Mouse (Mus musculus) T-cell, adult 2 months (primary cell): ENCODE measurements around the gene Renbp.

ENCODE experiments used
- DNase-seq: peaks from one replicate; pipeline ENCODE4 v3.0.0; 2022; ENCODE audit warnings: low spot score

The Renbp gene

GRCm38 (mm10) chrX:73921285-73921822 is 9.3 kb downstream of the Renbp start:
- no peak for DNase-seq

GRCm38 (mm10) chrX:73918631-73919030 is 12.0 kb downstream of the Renbp start:
- DNase-seq: no peak

GRCm38 (mm10) chrX:73916945-73917344 is 13.7 kb downstream of the Renbp start:
- no peak for DNase-seq

- DNase-seq: peak; percentile 95
Measured at GRCm38 (mm10) chrX:73914827-73915703, 15.6 kb downstream of the Renbp start.

- peak; percentile 62 for DNase-seq
Measured at GRCm38 (mm10) chrX:73911588-73911987, 19.1 kb downstream of the Renbp start.

- DNase-seq: peak; percentile 46
Measured at GRCm38 (mm10) chrX:73911156-73911555, 19.5 kb downstream of the Renbp start.

GRCm38 (mm10) chrX:73910451-73910850 is 20.2 kb downstream of the Renbp start:
- no peak for DNase-seq

- no peak for DNase-seq
Measured at GRCm38 (mm10) chrX:73910049-73910448, 20.6 kb downstream of the Renbp start.

GRCm38 (mm10) chrX:73897959-73898358 is 32.7 kb downstream of the Renbp start:
- DNase-seq: no peak

- peak; percentile 48 for DNase-seq
Measured at GRCm38 (mm10) chrX:73895719-73896118, 34.9 kb downstream of the Renbp start, which contains the start of gene L1cam. Gene L1cam, minus strand, starts transcription at chrX:73896105.

- no peak for DNase-seq
Measured at GRCm38 (mm10) chrX:73892833-73893232, 37.8 kb downstream of the Renbp start.

GRCm38 (mm10) chrX:73891551-73892152 is 39.0 kb downstream of the Renbp start, which contains the start of gene Avpr2:
Gene Avpr2, plus strand, starts transcription at chrX:73892102.
- DNase-seq: no peak

GRCm38 (mm10) chrX:73881463-73881862 is 49.2 kb downstream of the Renbp start:
- no peak for DNase-seq

- DNase-seq: no peak
Measured at GRCm38 (mm10) chrX:73881036-73881427, 49.6 kb downstream of the Renbp start.

GRCm38 (mm10) chrX:73880194-73881035 is 50.2 kb downstream of the Renbp start:
- DNase-seq: peak; percentile 65

GRCm38 (mm10) chrX:73877014-73877413 is 53.6 kb downstream of the Renbp start:
- no peak for DNase-seq

- no peak for DNase-seq
Measured at GRCm38 (mm10) chrX:73875881-73876280, 54.8 kb downstream of the Renbp start.
